Mouse (Mus musculus): ENCODE results near the gene Jarid2.

DNA sequence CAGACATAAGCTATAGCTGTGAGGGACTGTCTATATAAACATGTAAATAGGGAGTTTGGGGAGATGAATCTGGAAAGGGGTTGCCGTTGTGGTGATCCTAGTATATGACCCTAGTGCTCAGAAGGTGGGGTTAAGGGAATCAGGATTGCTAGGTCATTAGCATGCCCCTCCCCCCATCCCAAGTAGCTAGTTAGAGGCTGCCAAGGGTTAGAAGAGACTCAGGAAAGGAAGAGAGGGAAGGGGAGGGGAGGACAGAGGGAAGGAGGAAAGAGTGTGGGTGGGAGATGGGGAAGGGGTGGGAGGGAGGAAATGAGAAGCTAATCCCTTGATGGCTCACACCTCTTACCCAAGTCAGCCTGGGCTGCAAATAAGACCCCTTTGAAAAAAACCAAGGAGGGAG is 17.4 kb upstream of the Jarid2 start:
- no peak for TF ChIP-seq POLR2A (IDR thresholded peaks at IDR 0.05; ENCODE audit: insufficient read length, low read depth)
- no peak for TF ChIP-seq MAX (IDR thresholded peaks at IDR 0.05; ENCODE audit: low read depth)
- no peak for TF ChIP-seq USF1 (IDR thresholded peaks at IDR 0.05; ENCODE audit: low read depth)
- no peak for TF ChIP-seq MYOG (IDR thresholded peaks at IDR 0.05; ENCODE audit: control insufficient read depth in 1 of 3, insufficient read depth in 1 of 3, insufficient read length in 2 of 3, low read depth in 2 of 3)
- TF ChIP-seq TCF12 (IDR thresholded peaks at IDR 0.05; ENCODE audit: insufficient read depth, poor library complexity, severe bottlenecking) = no peak
- no peak for TF ChIP-seq POLR2AphosphoS2 (IDR thresholded peaks at IDR 0.05; ENCODE audit: insufficient read length, low read depth)
- no peak for TF ChIP-seq E2F4 (IDR thresholded peaks at IDR 0.05; ENCODE audit: insufficient read depth)
- no peak for TF ChIP-seq CEBPB (IDR thresholded peaks at IDR 0.05; ENCODE audit: insufficient read depth, poor library complexity, severe bottlenecking)
- no peak for TF ChIP-seq TCF3 (IDR thresholded peaks at IDR 0.05; ENCODE audit: insufficient read length, low read depth)
